Mouse (Mus musculus): ENCODE measurements around the gene Lrrc18.

GRCm38 (mm10) chr14:33058881-33059660 is 67.9 kb downstream of the Lrrc18 start:
- TF ChIP-seq TAL1 (IDR thresholded peaks at IDR 0.05; ENCODE audit: low read length) (no peak), GATA1 (IDR thresholded peaks at IDR 0.05; ENCODE audit: low read length) (no peak)
